Mouse (Mus musculus) MEL (cell line): ENCODE results near the gene Gli1.

Source experiments
- CTCF ChIP-seq, 3 experiments: IDR thresholded peaks in 2 of 3; conservative IDR thresholded peaks in 1 of 3; 2 replicates each; pipeline ENCODE4 v1.5.1; 2011 to 2012; ENCODE audit warnings: low read length in 3 of 3, low read depth in 2 of 3, mild to moderate bottlenecking in 2 of 3, improper control_type of control experiment in 1 of 3, inconsistent platforms in 1 of 3, mixed read lengths in 1 of 3, moderate library complexity in 1 of 3; ENCODE audit not compliant: control insufficient read depth in 1 of 3, insufficient read depth in 1 of 3, poor library complexity in 1 of 3, severe bottlenecking in 1 of 3
- EP300 ChIP-seq, 2 experiments: IDR thresholded peaks; 2 replicates each; pipeline ENCODE4 v1.6.1; 2011; ENCODE audit warnings: improper control_type of control experiment in 2 of 2, low read length in 2 of 2, low read depth in 1 of 2, mild to moderate bottlenecking in 1 of 2
- KAT2A ChIP-seq: conservative IDR thresholded peaks from 2 replicates; pipeline ENCODE4 v1.6.1; 2012; ENCODE audit warnings: low read depth, low read length, improper control_type of control experiment, inconsistent platforms
- MAX ChIP-seq: IDR thresholded peaks from 2 replicates; pipeline ENCODE4 v1.6.1; 2011; ENCODE audit warnings: low read length, improper control_type of control experiment
- MEF2A ChIP-seq: IDR thresholded peaks from 2 replicates; pipeline ENCODE4 v1.6.1; 2014; ENCODE audit warnings: low read depth, mild to moderate bottlenecking, inconsistent platforms, low read length, improper control_type of control experiment; ENCODE audit not compliant: poor library complexity, insufficient replicate concordance, severe bottlenecking; ENCODE audit errors: extremely low read depth
- POLR2A ChIP-seq, 2 experiments: IDR thresholded peaks; 2 replicates each; pipeline ENCODE4 v1.6.1; 2011 to 2012; ENCODE audit warnings: low read length in 2 of 2, mild to moderate bottlenecking in 2 of 2, control low read depth in 1 of 2, improper control_type of control experiment in 1 of 2, low read depth in 1 of 2, moderate library complexity in 1 of 2; ENCODE audit not compliant: control insufficient read depth in 1 of 2, insufficient read depth in 1 of 2, poor library complexity in 1 of 2
- USF2 ChIP-seq, 2 experiments: IDR thresholded peaks; 2 replicates each; pipeline ENCODE4 v1.6.1; 2011 to 2012; ENCODE audit warnings: improper control_type of control experiment in 2 of 2, low read length in 2 of 2, borderline replicate concordance in 1 of 2, inconsistent platforms in 1 of 2, low read depth in 1 of 2, mild to moderate bottlenecking in 1 of 2; ENCODE audit not compliant: insufficient read depth in 1 of 2

DNA sequence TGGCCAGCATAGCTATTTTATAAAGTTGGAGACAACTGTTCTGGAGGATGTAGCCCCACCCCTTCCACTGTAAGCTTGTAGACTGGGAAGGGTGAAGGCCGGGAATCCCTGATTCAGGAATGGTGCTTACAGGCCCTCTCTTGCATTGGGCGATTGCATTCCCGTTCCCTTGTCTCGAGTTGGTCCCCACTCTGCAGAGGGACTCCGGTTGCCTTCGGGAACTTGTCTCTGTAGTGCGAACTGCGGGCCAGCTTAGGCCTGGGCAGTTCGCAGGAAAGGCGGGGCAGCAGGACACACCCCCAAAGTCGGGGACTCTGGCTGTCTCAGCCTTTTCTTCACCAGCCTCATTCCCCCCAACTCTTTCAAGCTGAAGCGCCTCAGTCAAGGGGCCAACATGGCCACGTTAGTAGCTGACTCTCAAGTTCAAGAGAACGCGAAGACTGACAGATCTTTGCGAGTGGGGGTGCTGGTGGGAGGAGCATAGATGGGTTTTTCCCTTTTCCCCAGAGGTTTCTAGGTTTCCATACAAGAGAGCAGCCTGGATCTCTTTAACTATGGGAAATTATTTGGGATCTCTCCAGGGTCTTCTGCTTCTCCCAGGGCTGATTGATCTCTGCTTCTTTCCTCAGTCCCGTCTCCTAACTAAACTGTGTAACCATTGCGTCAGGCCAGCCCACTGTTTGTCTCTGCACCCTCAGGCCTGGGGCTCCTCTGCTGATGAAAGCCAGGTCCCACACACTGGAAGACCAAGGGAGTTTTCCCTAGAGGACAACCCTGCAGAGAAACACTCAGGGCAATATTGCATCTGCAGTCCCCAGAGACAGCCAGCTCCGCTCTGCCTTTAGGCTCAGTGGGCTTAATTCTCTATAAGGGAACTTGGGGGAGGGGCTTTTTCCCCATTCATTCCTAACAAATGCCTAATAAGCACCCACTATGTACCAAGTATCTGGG is 50.6 kb downstream of the Gli1 start:
- TF ChIP-seq EP300 (IDR thresholded peaks at IDR 0.05; ENCODE audit: low read depth in 1 of 2, low read length in 2 of 2) (no peak; a peak in 1 of 4 replicates), MEF2A (no peak), POLR2A (IDR thresholded peaks at IDR 0.05; ENCODE audit: control insufficient read depth in 1 of 2, insufficient read depth in 1 of 2, low read depth in 1 of 2, low read length in 2 of 2, poor library complexity in 1 of 2) (peak; percentile 10 to 71; a peak in 2 of 4 replicates), KAT2A (no peak; the same call in 1 of the 2 replicates), USF2 (IDR thresholded peaks at IDR 0.05; ENCODE audit: borderline replicate concordance in 1 of 2, insufficient read depth in 1 of 2, low read depth in 1 of 2, low read length in 2 of 2) (no peak), CTCF (IDR thresholded peaks at IDR 0.05 in 2 of 3, conservative IDR thresholded peaks at IDR 0.05 in 1 of 3; ENCODE audit: control insufficient read depth in 1 of 3, insufficient read depth in 1 of 3, low read depth in 2 of 3, low read length in 3 of 3, poor library complexity in 1 of 3, severe bottlenecking in 1 of 3) (no peak), MAX (no peak)
